Mouse (Mus musculus): ENCODE data around the gene Vkorc1. TPM values are rescaled to one million over a fixed set of nuclear protein-coding genes. Genes with fewer than 3 reads are reported as not detected.
"Not testable (repeated sequence)": the region's sequence is repeated elsewhere in the genome, so short reads cannot be mapped to it uniquely, and the experiment has no call there.

Vkorc1 gene
- polyA plus RNA-seq, 1 experiment from 2014 or later: 269 TPM

DNA sequence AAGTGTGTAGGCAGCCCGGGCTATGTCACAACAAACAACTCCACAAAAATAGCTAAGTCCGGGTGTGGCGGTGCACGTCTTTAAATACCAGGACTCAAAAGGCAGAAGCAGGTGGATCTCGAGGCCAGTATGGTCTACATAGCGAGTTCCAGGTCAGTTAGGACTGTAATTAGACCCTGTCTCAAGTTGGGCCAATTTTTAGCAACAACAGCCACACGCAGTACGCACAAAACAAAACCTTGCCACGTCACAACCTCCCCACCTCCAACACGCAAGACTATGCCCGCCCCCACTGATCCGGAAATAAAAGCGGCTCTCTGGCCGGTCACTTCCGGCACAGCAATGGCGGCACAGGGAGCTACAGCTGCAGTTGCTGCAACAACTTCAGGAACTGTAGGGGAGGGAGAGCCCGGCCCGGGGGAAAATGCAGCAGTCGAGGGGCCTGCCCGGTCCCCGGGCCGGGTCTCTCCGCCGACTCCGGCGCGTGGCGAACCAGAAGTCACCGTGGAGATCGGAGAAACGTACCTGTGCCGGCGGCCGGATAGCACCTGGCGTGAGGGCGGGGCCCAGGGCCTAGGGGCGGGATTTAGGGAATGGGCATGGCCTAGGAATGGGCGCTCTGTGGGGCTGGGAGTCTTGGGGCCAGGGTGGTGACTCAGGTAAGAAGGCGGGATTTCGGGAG, 16.9 kb upstream of the Vkorc1 start, which contains the start of gene Kat8:
TSS of gene Kat8 (plus strand) at position 327 of the 682 bp plus-strand sequence.
- peak within 1 kb of the TSS; percentile 94 for H3K4me3 ChIP-seq
- peak within 1 kb of the TSS; percentile 87 for H3K9ac ChIP-seq
- H3K27me3 ChIP-seq: no peaks in the 10 kb centered on the region
- peaks cover 49% of the 10 kb centered on the region for H3K36me3 ChIP-seq
- WGBS: 1% methylated on average over 40 of the region's 40 CpGs
- peak within 1 kb of the TSS; percentile 94 for H3K27ac ChIP-seq
- H3K9me3 ChIP-seq: no peaks in the 10 kb centered on the region
- peak; percentile 90 for ATAC-seq (ENCODE audit: insufficient number of reproducible peaks, low FRiP score, low TSS enrichment, low read depth)
- H3K4me1 ChIP-seq: peaks cover 7% of the 10 kb centered on the region
- H3K4me2 ChIP-seq: peak within 1 kb of the TSS; percentile 62

DNA sequence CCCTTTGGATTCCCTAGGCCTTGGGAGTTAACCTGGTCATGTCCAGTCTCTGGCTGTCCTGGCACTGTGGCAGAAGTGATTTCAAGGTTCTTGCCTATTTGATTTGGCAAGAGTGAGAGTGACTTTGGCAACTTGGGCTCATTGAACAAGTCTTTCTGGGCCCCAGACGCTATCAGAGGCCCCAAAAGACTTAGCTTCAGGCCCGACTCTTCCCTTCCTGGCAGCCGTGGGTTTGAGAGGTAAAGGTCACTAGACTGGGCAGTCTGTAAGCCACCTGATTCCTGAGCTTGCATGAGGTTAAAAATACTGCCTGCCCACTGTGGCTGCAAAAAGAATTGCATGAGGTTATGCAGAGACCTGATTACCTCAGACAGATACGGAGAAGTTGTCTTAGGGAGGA, 13.2 kb upstream of the Vkorc1 start:
- 87% methylated on average over 4 of the region's 4 CpGs for WGBS

DNA sequence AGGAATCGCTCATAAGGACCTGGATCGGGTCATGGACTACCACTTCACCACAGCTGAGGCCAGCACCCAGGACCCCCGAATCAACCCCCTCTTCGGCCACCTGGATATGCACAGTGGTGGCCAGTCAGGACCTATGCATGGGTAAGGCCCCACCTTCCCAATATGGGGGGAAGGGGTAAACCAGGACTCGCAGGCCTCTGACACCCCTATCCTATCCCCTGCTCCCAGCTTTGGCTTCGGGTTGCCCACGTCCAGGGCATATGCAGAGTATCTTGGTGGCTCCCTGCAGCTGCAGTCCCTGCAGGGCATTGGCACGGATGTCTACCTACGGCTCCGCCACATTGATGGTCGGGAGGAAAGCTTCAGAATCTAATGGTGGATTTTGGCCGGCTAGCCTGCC, 12.5 kb upstream of the Vkorc1 start:
- Histone ChIP-seq H3K27me3 (no peaks in the 10 kb centered on the region), H3K4me2 (no peak overlapping the region), H3K27ac (no peak overlapping the region), H3K36me3 (peaks cover 50% of the 10 kb centered on the region), H3K9ac (no peak overlapping the region), H3K9me3 (no peaks in the 10 kb centered on the region), H3K4me1 (peaks cover 14% of the 10 kb centered on the region), H3K4me3 (no peak overlapping the region)
- 95% methylated on average over 12 of the region's 12 CpGs for WGBS
- ATAC-seq (ENCODE audit: insufficient number of reproducible peaks, low FRiP score, low TSS enrichment, low read depth): no peak

More for the DNA sequence above, 13.2 kb upstream of the Vkorc1 start:
- H3K36me3 ChIP-seq: peaks cover 50% of the 10 kb centered on the region
- H3K27me3 ChIP-seq: no peaks in the 10 kb centered on the region
- H3K9ac ChIP-seq: no peak overlapping the region
- H3K4me1 ChIP-seq: peaks cover 18% of the 10 kb centered on the region
- no peak overlapping the region for H3K27ac ChIP-seq
- no peak for ATAC-seq (ENCODE audit: insufficient number of reproducible peaks, low FRiP score, low TSS enrichment, low read depth)
- no peak overlapping the region for H3K4me3 ChIP-seq
- H3K4me2 ChIP-seq: no peak overlapping the region
- H3K9me3 ChIP-seq: no peaks in the 10 kb centered on the region

DNA sequence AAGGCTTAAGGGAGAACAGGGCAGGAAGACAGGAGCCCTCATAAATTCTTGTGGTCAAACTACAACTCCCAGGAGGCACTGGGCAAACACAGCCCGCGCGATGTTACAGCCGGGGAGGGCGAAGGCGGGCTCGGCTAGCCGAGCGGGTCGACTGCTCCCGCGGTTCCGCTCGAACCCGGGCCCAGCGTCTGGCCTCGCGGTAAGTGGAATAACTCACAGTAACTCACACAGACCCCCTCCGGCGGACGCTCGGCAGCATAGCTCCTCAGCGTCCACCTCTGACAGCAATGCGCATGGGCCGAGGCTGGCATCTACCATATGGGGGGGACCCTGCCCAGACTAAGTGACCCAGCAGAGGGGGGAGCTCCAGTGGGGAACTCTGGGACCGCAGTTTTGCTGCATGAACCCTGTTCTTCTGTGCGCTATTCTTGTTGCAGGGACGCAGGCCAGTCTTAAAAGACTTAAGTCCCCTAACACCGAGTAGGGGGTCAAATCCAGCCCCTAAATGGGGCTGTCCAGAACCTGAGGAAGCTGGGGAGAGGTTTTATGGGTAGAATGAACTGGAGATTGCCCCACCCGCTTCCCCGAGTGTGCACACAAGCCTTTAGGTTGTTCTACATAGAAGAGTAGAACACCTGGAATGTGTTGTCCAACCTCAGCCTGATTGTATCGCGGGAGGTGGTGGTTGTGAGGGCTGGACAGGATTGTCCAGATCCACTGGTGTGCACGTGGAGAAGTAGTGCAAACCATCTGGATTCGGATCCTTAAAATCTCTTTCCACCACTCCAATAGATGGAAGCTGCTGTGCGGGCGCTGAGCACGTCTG, 8.8 kb upstream of the Vkorc1 start, which contains the start of gene Bckdk:
TSS of gene Bckdk (plus strand) at position 112 of the 826 bp plus-strand sequence.
- H3K4me1 ChIP-seq: peaks cover 10% of the 10 kb centered on the region
- peaks cover 41% of the 10 kb centered on the region for H3K36me3 ChIP-seq
- peak within 1 kb of the TSS; percentile 62 for H3K4me3 ChIP-seq
- H3K9ac ChIP-seq: peak within 1 kb of the TSS; percentile 66
- ATAC-seq (ENCODE audit: insufficient number of reproducible peaks, low FRiP score, low TSS enrichment, low read depth): peak; percentile 81
- 4% methylated on average over 38 of the region's 38 CpGs for WGBS
- H3K4me2 ChIP-seq: peak within 1 kb of the TSS; percentile 74
- H3K27ac ChIP-seq: peak within 1 kb of the TSS; percentile 88
- no peaks in the 10 kb centered on the region for H3K9me3 ChIP-seq
- H3K27me3 ChIP-seq: no peaks in the 10 kb centered on the region

DNA sequence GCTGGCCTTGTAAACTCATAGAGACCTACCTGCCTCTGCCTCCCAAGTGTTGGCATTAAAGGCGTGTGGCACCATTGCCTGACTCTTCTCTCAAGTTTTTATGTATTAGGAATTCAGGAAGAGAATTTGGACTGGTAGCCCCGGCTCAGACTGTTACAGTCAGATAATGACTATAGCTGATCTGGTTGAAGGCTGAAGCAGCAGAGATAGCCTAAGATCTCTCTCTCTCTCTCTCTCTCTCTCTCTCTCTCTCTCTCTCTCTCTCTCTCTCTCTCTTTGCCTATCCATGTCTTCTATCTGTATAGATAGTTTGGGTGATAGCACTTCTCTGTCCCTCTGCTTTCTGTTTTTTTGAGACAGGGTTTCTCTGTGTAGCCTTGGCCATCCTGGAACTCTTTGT, 6.4 kb upstream of the Vkorc1 start:
- Histone ChIP-seq H3K36me3 (peaks cover 16% of the 10 kb centered on the region), H3K4me1 (peaks cover 10% of the 10 kb centered on the region), H3K9ac (no peak overlapping the region), H3K27ac (no peak overlapping the region), H3K27me3 (no peaks in the 10 kb centered on the region), H3K4me2 (no peak overlapping the region), H3K9me3 (no peaks in the 10 kb centered on the region), H3K4me3 (no peak overlapping the region)
- no peak for ATAC-seq (ENCODE audit: insufficient number of reproducible peaks, low FRiP score, low TSS enrichment, low read depth)
- 78% methylated on average over 2 of the region's 2 CpGs for WGBS

DNA sequence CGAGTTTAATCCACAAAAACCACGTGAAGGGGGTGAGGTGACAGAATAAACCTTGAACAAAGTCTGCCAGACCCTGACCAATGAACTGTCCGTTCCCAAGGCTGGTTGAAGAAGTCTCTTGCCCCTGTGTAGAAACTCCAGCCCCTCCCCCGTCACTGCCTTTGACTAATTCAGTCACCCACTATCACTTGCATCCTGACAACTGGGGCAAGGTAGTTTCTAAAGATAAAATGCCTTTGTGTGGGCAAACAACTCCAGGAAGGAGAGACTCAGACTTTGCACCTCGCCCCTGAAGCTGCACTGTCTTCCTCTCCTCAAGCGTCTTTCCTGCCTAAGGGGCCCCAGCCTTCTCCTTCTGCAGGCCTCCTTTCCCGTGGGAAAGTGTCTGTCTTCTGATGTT, 4.6 kb upstream of the Vkorc1 start:
- H3K27ac ChIP-seq: no peak overlapping the region
- no peaks in the 10 kb centered on the region for H3K36me3 ChIP-seq
- H3K27me3 ChIP-seq: no peaks in the 10 kb centered on the region
- no peak overlapping the region for H3K4me2 ChIP-seq
- no peak for ATAC-seq (ENCODE audit: insufficient number of reproducible peaks, low FRiP score, low TSS enrichment, low read depth)
- WGBS: 40% methylated on average over 7 of the region's 7 CpGs
- no peak overlapping the region for H3K9ac ChIP-seq
- H3K4me1 ChIP-seq: peaks cover 6% of the 10 kb centered on the region
- H3K9me3 ChIP-seq: no peaks in the 10 kb centered on the region
- H3K4me3 ChIP-seq: no peak overlapping the region

DNA sequence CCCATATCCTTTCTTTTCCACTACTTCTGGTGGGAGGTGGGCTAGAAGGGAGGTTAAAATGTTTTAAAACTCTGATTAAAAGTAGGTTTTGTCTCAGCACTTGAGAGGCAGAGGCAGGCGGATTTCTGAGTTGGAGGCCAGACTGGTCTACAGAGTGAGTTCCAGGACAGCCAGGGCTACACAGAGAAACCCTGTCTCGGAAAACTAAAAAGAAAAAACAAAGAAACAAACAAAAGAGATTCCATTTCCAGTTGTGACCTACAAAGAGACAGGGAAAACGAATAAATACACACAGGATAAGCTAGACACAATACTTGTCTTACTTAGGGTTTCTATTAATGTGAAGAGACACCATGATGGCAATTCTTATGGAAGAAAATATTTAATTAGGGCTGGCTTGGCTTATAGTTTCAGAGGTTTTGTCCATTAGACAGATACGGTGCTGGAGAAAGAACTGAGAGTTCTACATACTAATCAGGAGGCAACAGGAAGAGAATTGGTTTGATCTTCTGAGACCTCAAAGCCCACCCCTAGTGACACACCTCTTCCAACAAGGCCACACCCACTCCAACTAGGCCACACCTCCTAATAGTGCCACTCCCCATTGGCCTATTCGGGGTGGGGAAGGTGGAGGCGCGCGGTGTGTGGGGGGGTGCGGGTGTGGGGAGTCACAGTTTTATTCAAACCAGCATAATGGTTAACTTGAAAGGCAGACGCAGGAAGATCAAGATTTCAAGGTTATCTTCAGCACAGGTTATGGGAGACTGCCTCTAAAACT, 3.0 kb upstream of the Vkorc1 start:
- WGBS: 30% methylated on average over 10 of the region's 10 CpGs
- H3K4me1 ChIP-seq: peaks cover 10% of the 10 kb centered on the region
- no peak overlapping the region for H3K4me3 ChIP-seq
- no peaks in the 10 kb centered on the region for H3K36me3 ChIP-seq
- no peak for ATAC-seq (ENCODE audit: insufficient number of reproducible peaks, low FRiP score, low TSS enrichment, low read depth)
- no peaks in the 10 kb centered on the region for H3K9me3 ChIP-seq
- no peaks in the 10 kb centered on the region for H3K27me3 ChIP-seq
- no peak overlapping the region for H3K4me2 ChIP-seq
- no peak overlapping the region for H3K27ac ChIP-seq
- H3K9ac ChIP-seq: no peak overlapping the region

DNA sequence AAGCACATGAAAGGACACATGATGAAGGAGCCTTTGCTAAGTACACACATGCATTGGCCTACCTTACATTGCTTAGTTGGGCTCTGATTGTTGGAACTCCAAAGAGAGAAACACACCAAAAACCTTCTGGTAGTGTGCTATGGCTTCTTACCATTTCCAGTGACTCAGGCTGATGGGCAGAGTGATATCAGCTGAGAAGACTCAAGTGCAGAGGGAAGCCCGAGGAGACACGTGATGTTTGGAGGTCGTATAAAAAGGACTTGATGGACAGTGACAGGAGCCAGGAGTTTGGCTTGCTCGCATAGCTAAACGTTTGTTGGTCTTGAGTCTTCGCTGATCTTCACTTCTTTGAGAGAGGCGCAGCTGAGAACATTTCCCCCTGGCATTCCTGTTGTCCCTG, 2.1 kb upstream of the Vkorc1 start:
- Histone ChIP-seq H3K27ac (no peak overlapping the region), H3K9me3 (no peaks in the 10 kb centered on the region), H3K9ac (no peak overlapping the region), H3K4me1 (peaks cover 10% of the 10 kb centered on the region), H3K4me2 (no peak overlapping the region), H3K36me3 (peaks cover 7% of the 10 kb centered on the region), H3K27me3 (no peaks in the 10 kb centered on the region), H3K4me3 (no peak overlapping the region)
- 84% methylated on average over 7 of the region's 7 CpGs for WGBS
- ATAC-seq (ENCODE audit: insufficient number of reproducible peaks, low FRiP score, low TSS enrichment, low read depth): no peak

DNA sequence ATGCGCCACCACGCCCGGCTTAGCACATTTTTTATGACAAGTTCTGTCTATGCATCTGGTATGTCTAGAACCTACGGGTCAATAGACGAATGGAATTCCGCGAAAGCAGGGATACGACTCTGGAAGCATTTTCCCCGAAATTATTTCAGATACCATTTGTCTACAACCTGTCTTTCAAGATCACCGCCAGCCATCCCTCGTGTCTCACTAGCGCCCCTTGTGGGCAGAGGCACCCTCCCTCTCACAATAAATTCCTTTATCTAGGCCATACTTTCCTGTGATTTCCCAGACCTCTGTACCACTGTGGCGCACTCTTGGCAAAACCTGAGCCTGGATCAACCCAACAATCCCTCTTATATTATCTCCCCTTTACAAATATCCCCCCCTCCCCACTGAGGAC, 967 bp upstream of the Vkorc1 start:
- no peak for ATAC-seq (ENCODE audit: insufficient number of reproducible peaks, low FRiP score, low TSS enrichment, low read depth)
- Histone ChIP-seq H3K36me3 (peaks cover 19% of the 10 kb centered on the region), H3K9ac (no peak overlapping the region), H3K4me2 (no peak overlapping the region), H3K9me3 (no peaks in the 10 kb centered on the region), H3K27ac (no peak overlapping the region), H3K27me3 (no peaks in the 10 kb centered on the region), H3K4me1 (peaks cover 10% of the 10 kb centered on the region), H3K4me3 (no peak overlapping the region)
- 60% methylated on average over 13 of the region's 13 CpGs for WGBS

DNA sequence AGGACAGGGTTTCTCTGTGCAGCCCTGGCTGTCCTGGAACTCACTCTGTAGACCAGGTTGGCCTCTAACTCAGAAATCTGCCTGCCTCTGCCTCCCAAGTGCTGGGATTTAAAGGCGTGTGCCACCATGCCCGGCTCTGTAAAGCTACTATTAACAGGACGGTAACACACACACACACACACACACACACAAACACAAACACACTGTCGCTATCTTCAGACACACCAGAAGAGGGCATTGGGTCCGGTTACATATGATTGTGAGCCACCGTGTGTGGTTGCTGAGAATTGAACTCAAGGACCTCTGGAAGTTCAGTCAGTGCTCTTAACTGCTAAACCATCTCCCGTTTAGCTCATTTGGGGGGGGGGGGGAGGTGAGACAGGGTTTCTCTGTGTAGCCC, 474 bp upstream of the Vkorc1 start:
- 76% methylated on average over 7 of the region's 7 CpGs for WGBS
- peak overlapping the region; percentile 47; the same call in 1 of the 2 replicates for H3K27ac ChIP-seq
- peak overlapping the region; percentile 74 for H3K4me3 ChIP-seq
- H3K4me2 ChIP-seq: peak overlapping the region; percentile 79
- H3K9ac ChIP-seq; ATAC-seq (ENCODE audit: insufficient number of reproducible peaks, low FRiP score, low TSS enrichment, low read depth); H3K9me3 ChIP-seq; H3K27me3 ChIP-seq; H3K4me1 ChIP-seq: not testable (repeated sequence)
- peaks cover 24% of the 10 kb centered on the region for H3K36me3 ChIP-seq

DNA sequence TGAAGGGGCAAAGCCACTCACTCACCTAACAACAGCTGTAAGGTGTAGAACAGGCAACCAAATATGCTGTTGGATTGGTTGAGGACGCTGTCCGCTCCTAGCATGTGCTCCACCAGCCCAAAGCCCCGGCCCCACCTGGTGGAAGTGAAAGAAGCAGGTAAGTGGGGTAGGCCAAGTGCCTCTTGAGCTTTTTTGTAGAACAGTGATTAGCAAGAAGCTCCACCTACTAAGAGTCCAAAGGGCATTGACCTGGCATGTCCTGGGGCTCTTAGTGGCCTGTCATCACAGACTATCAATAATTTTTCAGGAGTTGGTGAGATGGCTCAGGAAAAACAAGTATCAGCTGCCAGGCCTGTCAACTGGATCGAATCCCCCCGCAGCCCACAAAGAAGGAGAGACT, 937 bp downstream of the Vkorc1 start:
- 66% methylated on average over 5 of the region's 5 CpGs for WGBS
- Histone ChIP-seq H3K27me3 (no peaks in the 10 kb centered on the region), H3K4me1 (peaks cover 19% of the 10 kb centered on the region), H3K36me3 (peaks cover 37% of the 10 kb centered on the region), H3K9ac (no peak overlapping the region), H3K9me3 (no peaks in the 10 kb centered on the region), H3K4me3 (peak overlapping the region; percentile 74), H3K4me2 (peak overlapping the region; percentile 79), H3K27ac (peak overlapping the region; percentile 90; the same call in 1 of the 2 replicates)
- ATAC-seq (ENCODE audit: insufficient number of reproducible peaks, low FRiP score, low TSS enrichment, low read depth): no peak

Measured in limb, embryonic 15.5 days (tissue).